Mouse (Mus musculus): ENCODE measurements at regions not wholly inside any gene's neighbourhood (a gene's known extent, or its start where the extent isn't known, plus 50 kb on each side); places are given as distances from the start of the nearest gene placed in this dataset.

GRCm38 (mm10) chr13:16656110-16656509 is 644.5 kb downstream of the Inhba start:
- no peak for TF ChIP-seq CTCF (IDR thresholded peaks at IDR 0.05; ENCODE audit: low read depth, low read length)
- no peak for TF ChIP-seq EP300 (IDR thresholded peaks at IDR 0.05; ENCODE audit: insufficient read depth, low read depth, low read length)
- TF ChIP-seq POLR2A (IDR thresholded peaks at IDR 0.05; ENCODE audit: insufficient read depth, low read length), result no peak
